Mouse (Mus musculus): ENCODE measurements at regions not wholly inside any gene's neighbourhood (a gene's known extent, or its start where the extent isn't known, plus 50 kb on each side); places are given as distances from the start of the nearest gene placed in this dataset.
A peak's percentile ranks its signal among the peaks of the same experiment; 100 is the strongest.

DNA sequence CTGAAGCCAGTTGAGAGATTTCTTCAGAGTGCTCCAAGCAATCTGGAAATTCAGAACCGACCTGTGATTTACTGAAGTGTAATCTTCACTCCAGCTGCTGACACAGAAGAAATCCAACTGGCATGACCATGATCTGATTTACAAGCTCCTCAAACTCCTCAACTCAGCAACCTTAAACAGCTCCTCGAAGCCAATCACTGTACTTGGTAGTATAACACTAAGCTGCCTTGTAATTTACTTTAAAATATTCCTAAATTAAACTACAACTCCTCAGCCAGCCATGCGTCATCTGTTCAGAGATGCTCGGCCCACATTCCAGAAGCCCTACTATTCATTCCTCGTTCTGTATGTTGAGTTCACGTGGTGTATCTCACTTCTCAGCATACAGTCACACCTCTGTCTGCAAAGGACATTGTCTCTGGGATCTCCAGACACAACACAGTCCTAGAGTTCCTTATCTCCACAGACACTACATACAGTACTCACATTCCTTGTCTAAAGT is 116.0 kb upstream of the Smad1 start:
- no peak for DNase-seq (ENCODE audit: low read depth, low spot score)

DNA sequence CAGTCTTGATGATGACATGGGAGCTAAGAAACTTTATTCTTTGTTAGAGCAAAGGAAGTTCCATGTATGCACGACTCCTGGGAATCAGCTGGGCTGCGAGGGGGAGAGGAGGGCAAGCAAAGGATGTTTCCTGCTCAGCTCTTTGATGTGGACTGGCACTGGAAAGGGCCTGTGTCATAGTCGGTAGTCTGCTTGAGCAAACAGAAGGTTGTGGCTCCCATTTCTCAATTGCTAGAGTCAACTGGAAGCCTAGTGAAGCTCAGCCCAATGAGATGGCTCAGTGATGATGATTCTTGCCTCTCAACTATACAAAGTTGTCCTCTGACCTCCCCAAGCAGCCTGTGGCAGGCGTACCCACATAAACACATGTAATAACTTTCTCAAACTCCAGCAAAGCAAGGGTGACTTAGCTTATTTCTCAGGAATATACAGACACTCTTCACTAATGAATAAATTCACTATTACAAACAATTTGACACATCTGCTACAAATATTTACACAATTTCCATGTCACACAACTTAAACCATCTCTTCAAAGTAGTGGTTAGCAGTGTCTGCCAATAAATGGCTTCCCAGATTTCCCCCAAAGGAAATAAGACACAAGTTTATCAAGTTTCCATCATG is 115.4 kb upstream of the Smad1 start:
- DNase-seq (ENCODE audit: low read depth, low spot score) = no peak

GRCm38 (mm10) chr8:79508597-79508996 is 109.3 kb upstream of the Smad1 start:
- no peak for DNase-seq (ENCODE audit: low read depth, low spot score)

DNA sequence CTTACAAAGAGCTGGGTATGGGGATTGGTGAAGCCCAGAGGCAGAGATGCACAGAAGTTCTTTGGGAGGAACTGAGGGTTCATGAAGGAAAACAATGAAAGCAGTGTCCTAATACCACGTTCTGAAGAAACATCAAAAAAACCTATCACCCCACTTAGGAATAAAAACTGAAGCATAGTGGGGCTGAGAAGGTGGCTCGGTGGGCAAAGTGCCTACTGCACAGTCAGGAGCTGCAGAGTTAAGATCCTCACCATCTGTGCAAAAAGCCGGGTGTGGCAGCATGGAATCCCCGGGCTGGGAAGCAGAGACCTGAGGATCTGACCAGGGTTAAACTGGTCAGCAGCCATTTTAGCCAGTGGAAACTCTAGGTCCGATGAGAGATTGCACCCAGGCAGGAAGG is 106.1 kb upstream of the Smad1 start:
- DNase-seq (ENCODE audit: low read depth, low spot score) = no peak

GRCm38 (mm10) chr8:79503906-79504305 is 104.6 kb upstream of the Smad1 start:
- DNase-seq (ENCODE audit: low read depth, low spot score) = no peak

DNA sequence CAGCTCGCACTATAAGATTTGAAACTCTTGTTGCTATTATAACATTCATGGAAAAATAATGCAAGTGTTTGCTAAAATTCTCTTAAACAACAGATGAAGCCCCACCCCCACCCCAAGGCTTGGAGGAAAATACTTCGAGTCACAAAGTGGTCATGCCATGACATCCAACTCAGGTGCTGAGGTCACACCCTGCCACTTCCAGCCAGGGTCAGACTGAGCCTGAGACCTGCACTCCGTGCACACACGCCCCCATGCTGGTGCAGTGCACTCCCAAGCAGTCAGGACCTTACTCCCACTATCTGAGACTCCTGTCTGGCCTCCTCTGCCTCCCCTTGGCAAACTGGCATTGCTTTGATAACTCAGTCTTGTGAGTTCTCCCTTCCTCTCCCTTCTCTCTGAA is 102.7 kb upstream of the Smad1 start:
- DNase-seq (ENCODE audit: low read depth, low spot score) = no peak

DNA sequence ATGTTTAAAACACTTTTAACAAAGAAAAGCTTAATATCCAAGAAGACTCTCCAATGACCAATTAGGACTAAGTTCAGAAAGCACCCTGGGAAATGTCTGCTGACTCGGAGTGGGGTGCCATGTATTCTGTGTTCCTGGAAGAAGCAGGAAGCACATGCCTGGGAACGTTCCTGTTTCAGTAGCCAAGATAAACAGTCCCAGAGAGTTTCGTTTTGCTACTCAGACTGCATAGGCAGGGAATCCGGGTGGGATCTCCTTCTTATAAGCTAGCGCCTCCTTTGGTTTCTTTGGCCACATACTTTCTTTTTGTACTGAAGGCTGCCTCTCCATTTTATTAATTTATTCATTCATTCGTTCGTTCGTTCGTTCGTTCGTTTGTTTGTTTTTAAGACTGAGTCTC is 101.9 kb upstream of the Smad1 start:
- no peak for DNase-seq (ENCODE audit: low read depth, low spot score)

DNA sequence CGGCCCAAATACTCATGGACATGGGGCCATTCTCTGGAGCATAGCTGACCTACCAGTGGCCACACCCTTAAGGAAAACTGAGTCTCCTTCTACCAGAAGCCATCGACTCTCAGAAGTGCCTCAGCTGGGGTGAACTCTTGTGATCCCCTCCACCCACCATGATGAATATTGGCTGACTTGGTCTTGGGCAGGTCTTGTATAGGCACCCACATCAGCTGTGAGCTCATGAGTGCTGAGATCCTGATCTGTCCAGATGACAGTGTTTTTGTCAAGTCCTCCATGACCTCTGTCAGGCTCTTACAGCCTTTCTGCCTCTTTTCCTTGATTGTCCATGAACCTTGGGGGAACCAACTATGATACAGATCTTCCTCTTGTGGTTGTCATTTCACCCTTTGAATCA is 99.9 kb upstream of the Smad1 start:
- DNase-seq (ENCODE audit: low read depth, low spot score) = no peak

DNA sequence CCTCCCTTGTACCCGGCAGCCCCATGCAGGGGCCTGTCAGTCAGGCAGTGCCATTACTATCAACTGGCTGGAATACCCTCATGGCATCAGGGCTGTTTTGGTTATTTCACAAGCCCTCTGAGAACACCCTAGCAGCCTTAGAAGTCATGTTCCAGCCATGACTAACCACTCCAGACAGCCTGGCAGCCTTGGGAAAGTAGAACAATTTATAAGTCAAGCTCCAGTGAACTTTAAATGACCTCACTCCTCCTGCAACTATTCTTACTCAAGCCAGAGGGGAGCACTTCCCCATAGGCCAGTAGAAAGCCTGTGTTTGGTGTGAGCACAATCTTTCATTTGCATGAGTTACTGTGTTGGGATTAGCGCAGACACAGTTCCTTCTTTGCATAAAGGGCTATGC is 99.3 kb upstream of the Smad1 start:
- no peak for DNase-seq (ENCODE audit: low read depth, low spot score)

GRCm38 (mm10) chr8:79491156-79491698 is 91.9 kb upstream of the Smad1 start:
- DNase-seq (ENCODE audit: low read depth, low spot score) = no peak

DNA sequence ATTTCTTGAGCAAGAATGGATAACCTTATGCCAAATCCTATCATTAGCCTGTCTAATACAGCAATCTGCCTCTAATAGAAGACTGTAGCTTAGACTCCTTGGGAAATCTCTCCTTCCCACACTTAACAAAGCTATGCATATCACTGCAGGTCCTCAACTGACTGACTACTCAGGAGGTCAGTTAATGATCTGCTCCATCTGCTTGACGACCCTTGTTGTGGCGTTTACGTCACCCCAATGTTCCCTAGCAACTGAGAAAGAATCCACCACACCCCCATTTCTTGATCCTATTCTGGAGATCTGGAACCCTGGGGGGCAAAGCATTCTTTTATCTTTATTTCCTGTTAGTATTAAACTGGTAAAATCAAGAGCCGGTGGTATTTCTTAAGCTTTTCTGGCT is 91.4 kb upstream of the Smad1 start:
- DNase-seq (ENCODE audit: low read depth, low spot score) = peak; percentile 6

DNA sequence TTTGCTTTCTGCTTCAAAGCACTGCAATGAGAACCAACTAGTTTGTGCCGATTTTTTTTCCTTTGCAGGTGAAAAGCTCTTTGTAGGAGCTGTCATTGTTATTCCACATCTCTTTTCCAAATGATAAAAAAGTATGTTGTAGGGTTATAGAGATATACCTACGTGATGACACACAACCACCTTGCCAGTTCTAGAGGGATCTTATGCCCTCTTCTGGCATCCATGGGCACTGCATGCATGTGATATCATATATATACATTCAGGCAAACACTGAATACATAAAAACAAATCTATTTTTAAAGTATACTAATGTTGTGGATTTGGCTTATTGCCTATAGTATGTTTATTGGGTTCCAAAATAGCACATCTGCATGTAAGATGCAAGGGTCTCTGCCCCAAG is 89.5 kb upstream of the Smad1 start:
- peak; percentile 34 for DNase-seq (ENCODE audit: low read depth, low spot score)

DNA sequence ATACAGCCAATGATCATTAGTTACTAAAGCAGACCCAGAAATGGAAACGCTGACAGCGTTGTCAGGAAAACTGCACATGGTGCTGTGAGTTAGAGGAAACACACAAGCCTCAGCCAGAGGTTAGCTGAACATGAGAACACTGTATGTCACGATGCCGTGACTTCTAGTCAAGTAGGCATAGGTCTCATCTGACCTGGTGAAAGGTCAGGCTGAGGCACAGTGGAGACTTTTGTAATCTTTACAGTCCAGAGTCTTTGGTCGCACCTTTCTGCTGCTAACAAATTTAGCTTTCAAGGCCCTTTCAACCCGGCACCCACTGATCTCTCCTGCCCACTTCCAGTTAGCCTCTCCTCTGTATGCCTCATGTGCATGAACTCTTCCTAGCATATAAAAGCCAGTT is 88.3 kb upstream of the Smad1 start:
- DNase-seq (ENCODE audit: low read depth, low spot score) = no peak

- no peak for DNase-seq (ENCODE audit: low read depth, low spot score)
These were observed 80.0 kb upstream of the Smad1 start for GRCm38 (mm10) chr8:79479326-79479725.

DNA sequence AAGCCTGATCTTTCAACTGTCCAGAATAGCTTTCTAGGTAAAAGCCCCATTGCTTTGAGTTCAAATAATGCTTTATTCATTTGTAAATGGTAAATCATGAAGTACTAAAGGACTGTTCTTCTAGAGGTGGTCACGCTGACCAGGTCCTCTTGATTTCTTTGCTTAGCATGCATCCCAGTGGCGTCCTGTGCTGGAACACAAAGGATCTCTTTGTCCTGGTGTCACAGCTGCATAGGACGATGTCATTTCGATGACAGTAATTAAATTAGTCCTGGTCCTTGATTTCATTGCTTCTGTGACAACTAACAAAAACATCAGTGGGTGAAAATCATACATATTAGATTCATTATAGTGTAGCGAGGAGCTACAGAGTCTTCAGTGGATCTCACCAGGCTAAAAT is 76.7 kb upstream of the Smad1 start:
- DNase-seq (ENCODE audit: low read depth, low spot score) = no peak

DNA sequence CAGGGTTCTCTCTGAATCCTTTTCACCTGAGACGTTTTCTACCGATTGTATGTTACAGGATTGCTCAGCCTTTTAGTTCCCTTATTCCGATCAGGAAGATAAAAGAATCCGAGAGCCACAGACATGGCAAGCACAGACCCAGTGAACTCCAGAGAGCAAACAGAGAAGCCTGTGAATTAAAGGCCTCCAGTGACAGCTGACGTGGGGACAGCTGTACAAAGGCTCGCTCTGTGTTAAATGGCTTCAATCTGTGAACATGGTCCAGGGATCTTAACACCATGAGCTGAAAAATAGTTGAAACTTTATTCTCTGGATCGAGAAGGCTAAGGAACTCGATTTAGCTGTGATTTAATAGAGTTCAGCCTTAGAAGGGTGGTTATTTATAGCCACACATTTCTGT is 75.4 kb upstream of the Smad1 start:
- no peak for DNase-seq (ENCODE audit: low read depth, low spot score)

- DNase-seq (ENCODE audit: low read depth, low spot score) = no peak
These were observed 52.8 kb upstream of the Smad1 start for GRCm38 (mm10) chr8:79452101-79452500.

DNA sequence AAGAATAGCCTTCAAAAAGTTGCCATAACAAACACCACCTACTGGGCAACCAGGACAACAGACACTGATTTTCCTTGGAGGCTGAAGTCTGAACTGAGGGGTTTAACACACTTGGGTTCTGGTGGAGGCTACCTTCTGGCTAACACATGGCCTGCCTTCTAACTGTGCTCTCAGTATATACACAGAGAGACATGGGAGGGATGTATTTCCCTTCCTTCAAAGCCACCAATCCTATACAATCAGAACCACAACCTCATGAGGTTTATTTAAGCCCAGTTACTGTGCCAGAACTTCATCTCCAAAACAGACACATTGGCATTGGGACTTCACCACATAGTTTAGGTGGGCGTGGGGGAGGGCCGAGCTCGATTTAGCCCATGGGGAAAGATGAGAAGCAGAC is 50.1 kb upstream of the Smad1 start:
- DNase-seq (ENCODE audit: low read depth, low spot score) = no peak

All from ZHBTc4 (cell line).